Mouse (Mus musculus): ENCODE measurements at regions not wholly inside any gene's neighbourhood (a gene's known extent, or its start where the extent isn't known, plus 50 kb on each side); places are given as distances from the start of the nearest gene placed in this dataset.

- TF ChIP-seq POLR2A (IDR thresholded peaks at IDR 0.05; ENCODE audit: borderline replicate concordance, low read depth, low read length) (no peak), CTCF (IDR thresholded peaks at IDR 0.05; ENCODE audit: low read depth, low read length) (peak; percentile 75)
Observed at GRCm38 (mm10) chr6:117249230-117249921, 81.0 kb downstream of the Cxcl12 start.
